Mouse (Mus musculus): ENCODE results near the gene Gm4567.
"Not testable (repeated sequence)": the region's sequence is repeated elsewhere in the genome, so short reads cannot be mapped to it uniquely, and the experiment has no call there.

The Gm4567 gene

DNA sequence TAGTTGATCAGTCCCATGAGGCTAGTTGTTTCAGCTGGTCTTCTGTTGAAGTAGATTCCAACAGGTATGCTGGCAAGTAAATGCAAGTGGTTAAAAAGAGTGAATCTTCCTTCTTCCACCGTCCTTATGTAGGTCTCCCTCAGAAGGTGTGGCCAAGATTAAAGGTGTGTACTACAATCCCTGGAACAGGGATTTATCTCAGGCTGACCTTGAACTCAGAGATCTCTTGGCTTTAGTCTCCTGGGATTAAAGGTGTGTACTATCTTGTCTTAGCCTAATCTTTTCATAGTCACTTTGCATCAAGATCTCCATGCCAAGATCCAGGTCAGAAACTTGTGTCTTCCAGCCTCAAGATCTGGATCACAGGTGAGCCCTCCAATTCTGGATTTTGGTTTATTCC is at the start of gene Gm4567:
Gm4567 (minus strand) TSS at position 101 of the 400 bp plus-strand sequence.
- DNase-seq (ENCODE audit: extremely low read depth, low read depth, low spot score) = not testable (repeated sequence)

DNA sequence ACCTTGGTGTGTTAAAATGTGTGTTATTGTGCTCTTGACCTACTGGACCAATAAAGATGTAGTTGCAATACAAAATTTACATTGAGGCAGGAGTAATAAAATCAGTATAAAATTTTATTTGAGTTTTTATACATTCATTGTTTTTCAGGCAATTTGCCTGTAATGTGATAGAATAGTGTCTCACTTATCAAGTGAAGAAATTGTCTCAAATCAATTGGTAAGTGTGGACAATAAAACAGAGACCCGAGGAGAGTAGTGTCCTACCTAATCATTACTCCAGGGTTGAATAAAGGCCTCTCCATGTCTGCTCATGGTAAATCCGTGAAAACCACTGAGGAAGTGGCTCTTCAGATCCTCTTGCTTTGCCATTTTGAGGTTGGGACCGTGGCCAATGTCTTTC is 41.9 kb upstream of the Gm4567 start, which contains the start of gene Vmn1r157:
Vmn1r157 (plus strand) TSS at position 301 of the 400 bp plus-strand sequence.
- not testable (repeated sequence) for DNase-seq (ENCODE audit: extremely low read depth, low read depth, low spot score)

DNA sequence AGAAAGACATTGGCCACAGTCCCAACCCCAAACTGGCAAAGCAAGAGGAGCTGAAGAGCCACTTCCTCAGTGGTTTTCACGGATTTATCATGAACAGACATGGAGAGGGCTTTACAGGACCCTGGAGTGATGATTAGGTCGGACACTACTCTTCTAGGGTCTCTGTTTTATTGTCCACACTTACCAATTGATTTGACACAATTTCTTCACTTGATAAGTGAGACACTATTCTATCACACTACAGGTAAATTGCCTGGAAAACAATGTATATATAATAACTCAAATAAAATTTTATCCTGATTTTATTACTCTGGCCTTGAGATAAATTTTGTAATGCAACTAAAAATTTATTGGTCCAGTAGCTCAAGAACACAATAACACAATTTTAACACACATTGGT is 27.3 kb downstream of the Gm4567 start, which contains the start of gene Gm8693:
Gm8693 (minus strand) TSS at position 101 of the 400 bp plus-strand sequence.
- not testable (repeated sequence) for DNase-seq (ENCODE audit: extremely low read depth, low read depth, low spot score)

Data from fat pad, adult 2 months (tissue).